Mouse (Mus musculus) midbrain, embryonic 16.5 days (tissue): ENCODE measurements around the gene Rab11fip3. TPM values are rescaled to one million over a fixed set of nuclear protein-coding genes. Genes with fewer than 3 reads are reported as not detected.

Experiments used
- ATAC-seq: fragments of 200-750 bp; cut with Nextera tagmentation; 2 replicates; pipeline ENCODE4 v1.8.0; 2017; ENCODE audit warnings: moderate TSS enrichment
- H3K27ac ChIP-seq: fragments of 300-500 bp; sonication (generic); 2 replicates; pipeline ENCODE4 v1.5.1; 2014; ENCODE audit warnings: mild to moderate bottlenecking, low read length, mixed read lengths
- H3K27me3 ChIP-seq: fragments of 300-500 bp; sonication (generic); 2 replicates; pipeline ENCODE4 v1.6.1; 2014; ENCODE audit warnings: low read depth, low read length, mixed read lengths; ENCODE audit not compliant: control insufficient read depth, insufficient read depth
- H3K36me3 ChIP-seq: fragments of 300-500 bp; sonication (generic); 2 replicates; pipeline ENCODE4 v1.6.1; 2014; ENCODE audit warnings: mild to moderate bottlenecking, low read length, moderate library complexity, mixed read lengths; ENCODE audit not compliant: control insufficient read depth, insufficient read depth
- H3K4me1 ChIP-seq: fragments of 300-500 bp; sonication (generic); 2 replicates; pipeline ENCODE4 v1.6.1; 2014; ENCODE audit warnings: mild to moderate bottlenecking, low read length, mixed read lengths; ENCODE audit not compliant: control insufficient read depth, insufficient read depth
- H3K4me2 ChIP-seq: fragments of 300-500 bp; sonication (generic); 2 replicates; pipeline ENCODE4 v1.6.1; 2014; ENCODE audit warnings: mild to moderate bottlenecking, low read length, mixed read lengths
- H3K4me3 ChIP-seq: fragments of 300-500 bp; sonication (generic); 2 replicates; pipeline ENCODE4 v1.5.1; 2014; ENCODE audit warnings: low read depth, mild to moderate bottlenecking, low read length, moderate library complexity, mixed read lengths
- H3K9ac ChIP-seq: fragments of 300-500 bp; sonication (generic); 2 replicates; pipeline ENCODE4 v1.6.1; 2014; ENCODE audit warnings: low read depth, low read length, mixed read lengths
- H3K9me3 ChIP-seq: fragments of 300-500 bp; sonication (generic); replicated peaks from 2 replicates; pipeline ENCODE4 v1.6.1; 2014; ENCODE audit warnings: mild to moderate bottlenecking, low read length, mixed read lengths; ENCODE audit not compliant: control insufficient read depth, poor library complexity, severe bottlenecking
- WGBS: fragments of 180-500 bp; shearing (Covaris S2); extraction: QIAGEN DNeasy Blood & Tissue Kit; methylation state at CpG from one replicate; pipeline ENCODE4 v1.1.7; 2014; 5-methylcytosine and 5-hydroxymethylcytosine counted together
- polyA plus RNA-seq: library from polyadenylated mRNA; unstranded; fragments of >200 nt; fragmentation: Nextera tagmentation; extraction: Ambion mirVana; gene quantifications from 2 replicates; pipeline ENCODE4 v1.2.1, GENCODE M21; 2015

The Rab11fip3 gene
- polyA plus RNA-seq, 1 experiment from 2014 or later: 25.8 TPM

GRCm38 (mm10) chr17:25945517-25946155 is 123.7 kb downstream of the Rab11fip3 start:
- no peak for ATAC-seq
- 53% methylated on average over 9 of the region's 9 CpGs for WGBS

GRCm38 (mm10) chr17:25944366-25945163 is 124.8 kb downstream of the Rab11fip3 start, which contains the start of the genes Pigq and Nhlrc4:
TSS of gene Pigq (minus strand) at chr17:25944936.
TSS of gene Nhlrc4 (minus strand) at chr17:25944961.
- WGBS: 45% methylated on average over 5 of the region's 6 CpGs
- H3K4me3 ChIP-seq: no peak within 1 kb of the TSS
- no peak for ATAC-seq

More at GRCm38 (mm10) chr17:25945517-25946155, 123.7 kb downstream of the Rab11fip3 start:
- peaks cover 11% of the 10 kb centered on the region for H3K27me3 ChIP-seq
- no peaks in the 10 kb centered on the region for H3K36me3 ChIP-seq
- H3K9ac ChIP-seq: no peak overlapping the region
- H3K27ac ChIP-seq: no peak overlapping the region
- H3K9me3 ChIP-seq: no peaks in the 10 kb centered on the region
- H3K4me1 ChIP-seq: peaks cover 12% of the 10 kb centered on the region
- no peak overlapping the region for H3K4me3 ChIP-seq
- H3K4me2 ChIP-seq: no peak overlapping the region

GRCm38 (mm10) chr17:25943769-25944168 is 125.6 kb downstream of the Rab11fip3 start:
- 74% methylated on average over 9 of the region's 9 CpGs for WGBS
- no peaks in the 10 kb centered on the region for H3K9me3 ChIP-seq
- H3K36me3 ChIP-seq: no peaks in the 10 kb centered on the region
- no peaks in the 10 kb centered on the region for H3K27me3 ChIP-seq
- no peak overlapping the region for H3K9ac ChIP-seq
- ATAC-seq: no peak
- peaks cover 14% of the 10 kb centered on the region for H3K4me1 ChIP-seq
- H3K4me2 ChIP-seq: no peak overlapping the region
- H3K4me3 ChIP-seq: no peak overlapping the region
- H3K27ac ChIP-seq: no peak overlapping the region

More at GRCm38 (mm10) chr17:25944366-25945163, 124.8 kb downstream of the Rab11fip3 start, which contains the start of the genes Pigq and Nhlrc4:
- no peaks in the 10 kb centered on the region for H3K36me3 ChIP-seq
- H3K4me1 ChIP-seq: peaks cover 14% of the 10 kb centered on the region
- no peak within 1 kb of the TSS for H3K4me2 ChIP-seq
- H3K9me3 ChIP-seq: no peaks in the 10 kb centered on the region
- no peak within 1 kb of the TSS for H3K9ac ChIP-seq
- no peak within 1 kb of the TSS for H3K27ac ChIP-seq
- no peaks in the 10 kb centered on the region; the same call in 1 of the 2 replicates for H3K27me3 ChIP-seq

- peaks cover 14% of the 10 kb centered on the region for H3K4me1 ChIP-seq
- H3K9me3 ChIP-seq: no peaks in the 10 kb centered on the region
- H3K4me3 ChIP-seq: no peak overlapping the region
- H3K4me2 ChIP-seq: no peak overlapping the region
- H3K27ac ChIP-seq: no peak overlapping the region
- ATAC-seq: no peak
- H3K27me3 ChIP-seq: no peaks in the 10 kb centered on the region
- 80% methylated on average over 3 of the region's 3 CpGs for WGBS
- no peaks in the 10 kb centered on the region for H3K36me3 ChIP-seq
- no peak overlapping the region for H3K9ac ChIP-seq
These were observed 126.1 kb downstream of the Rab11fip3 start for GRCm38 (mm10) chr17:25943221-25943620.

- no peak for ATAC-seq
- Histone ChIP-seq H3K27ac (no peak overlapping the region), H3K9ac (no peak overlapping the region), H3K9me3 (no peaks in the 10 kb centered on the region), H3K4me2 (no peak overlapping the region), H3K27me3 (no peaks in the 10 kb centered on the region), H3K4me1 (peaks cover 14% of the 10 kb centered on the region), H3K4me3 (no peak overlapping the region), H3K36me3 (no peaks in the 10 kb centered on the region)
- WGBS: 96% methylated on average over 2 of the region's 2 CpGs
These were observed 126.7 kb downstream of the Rab11fip3 start for GRCm38 (mm10) chr17:25942597-25943151.

GRCm38 (mm10) chr17:25941511-25942241 is 127.7 kb downstream of the Rab11fip3 start:
- Histone ChIP-seq H3K9ac (peak overlapping the region; percentile 99), H3K27me3 (no peaks in the 10 kb centered on the region), H3K4me2 (peak overlapping the region; percentile 85), H3K9me3 (no peaks in the 10 kb centered on the region), H3K4me1 (peaks cover 14% of the 10 kb centered on the region), H3K27ac (peak overlapping the region; percentile 83), H3K4me3 (peak overlapping the region; percentile 91), H3K36me3 (no peaks in the 10 kb centered on the region)
- peak; percentile 65 for ATAC-seq
- 3% methylated on average over 54 of the region's 54 CpGs for WGBS

Other genes with a start within 250 kb of the Rab11fip3 start
- 32.7 and 33.5 TPM in 2 replicates for gene Wdr24, start 245.9 kb downstream of the Rab11fip3 start, polyA plus RNA-seq
- gene Jmjd8, start 240.7 kb downstream of the Rab11fip3 start, polyA plus RNA-seq: 52.0 and 60.4 TPM in 2 replicates
- 358 and 382 TPM in 2 replicates for gene Stub1, start 236.2 kb downstream of the Rab11fip3 start, polyA plus RNA-seq
- 59.3 and 66.1 TPM in 2 replicates for gene Rhbdl1, start 232.3 kb downstream of the Rab11fip3 start, polyA plus RNA-seq
- gene Gm20683, start 227.8 kb downstream of the Rab11fip3 start, polyA plus RNA-seq: 11.8 and 14.5 TPM in 2 replicates
- 15.2 and 16.7 TPM in 2 replicates for gene Rhot2, start 224.7 kb downstream of the Rab11fip3 start, polyA plus RNA-seq
- 18.5 and 21.6 TPM in 2 replicates for gene Wdr90, start 208.1 kb downstream of the Rab11fip3 start, polyA plus RNA-seq
- gene Mcrip2, start 200.8 kb downstream of the Rab11fip3 start, polyA plus RNA-seq: 18.0 and 25.3 TPM in 2 replicates
- 62.2 and 63.5 TPM in 2 replicates for gene Mettl26, start 194.5 kb downstream of the Rab11fip3 start, polyA plus RNA-seq
- 0.45 and 0.52 TPM in 2 replicates for gene Wfikkn1, start 188.7 kb downstream of the Rab11fip3 start, polyA plus RNA-seq
- 50.9 and 52.2 TPM in 2 replicates for gene Rab40c, start 149.8 kb downstream of the Rab11fip3 start, polyA plus RNA-seq
- gene Pigq, start 124.6 kb downstream of the Rab11fip3 start, polyA plus RNA-seq: 71.3 and 85.3 TPM in 2 replicates
- 0.16 and 0.78 TPM in 2 replicates for gene Nhlrc4, start 124.6 kb downstream of the Rab11fip3 start, polyA plus RNA-seq
- gene A930017K11Rik, start 117.0 kb downstream of the Rab11fip3 start, polyA plus RNA-seq: 2.8 and 3.1 TPM in 2 replicates
- gene Capn15, start 83.8 kb downstream of the Rab11fip3 start, polyA plus RNA-seq: 20.6 and 20.8 TPM in 2 replicates
- 38.2 and 41.3 TPM in 2 replicates for gene Decr2, start 20.8 kb upstream of the Rab11fip3 start, polyA plus RNA-seq
- 16.8 and 18.3 TPM in 2 replicates for gene Nme4, start 26.0 kb upstream of the Rab11fip3 start, polyA plus RNA-seq
- gene Tmem8, start 43.7 kb upstream of the Rab11fip3 start, polyA plus RNA-seq: 3.8 and 3.9 TPM in 2 replicates
- gene Mrpl28, start 53.9 kb upstream of the Rab11fip3 start, polyA plus RNA-seq: 161 and 172 TPM in 2 replicates
- 19.1 and 20.6 TPM in 2 replicates for gene Axin1, start 69.1 kb upstream of the Rab11fip3 start, polyA plus RNA-seq
- 0.48 TPM in 1 of 2 replicates, not detected in the other for gene Pdia2, start 129.5 kb upstream of the Rab11fip3 start, polyA plus RNA-seq
- 10.2 and 13.6 TPM in 2 replicates for gene Rgs11, start 133.4 kb upstream of the Rab11fip3 start, polyA plus RNA-seq
- gene Arhgdig, start 138.2 kb upstream of the Rab11fip3 start, polyA plus RNA-seq: 131 and 182 TPM in 2 replicates
- gene Fam234a, start 174.7 kb upstream of the Rab11fip3 start, polyA plus RNA-seq: 30.3 and 32.6 TPM in 2 replicates
- gene Luc7l, start 183.3 kb upstream of the Rab11fip3 start, polyA plus RNA-seq: 114 and 124 TPM in 2 replicates